Mouse (Mus musculus): Measurements from ENCODE around the gene Gm5936.
"Not testable (repeated sequence)": the region's sequence is repeated elsewhere in the genome, so short reads cannot be mapped to it uniquely, and the experiment has no call there.

DNA sequence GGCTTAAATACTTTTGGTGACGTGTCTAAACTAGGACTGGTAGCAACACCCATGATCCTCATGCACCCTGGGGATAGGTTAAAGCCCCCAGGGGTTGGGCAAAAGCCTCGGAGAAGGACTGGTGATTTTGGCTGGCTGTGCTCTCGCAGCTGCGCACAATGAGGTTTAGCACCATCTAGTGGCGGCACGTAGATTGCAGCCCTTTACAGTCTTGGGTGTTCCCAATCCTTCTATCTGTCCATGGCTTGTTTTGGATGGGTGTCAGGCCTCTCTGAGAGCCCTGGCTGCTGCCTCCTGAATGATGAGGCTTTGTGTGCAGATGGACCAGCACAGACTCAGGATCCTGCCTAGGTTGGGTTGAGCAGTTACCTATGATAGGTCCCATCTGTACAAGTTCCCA lies 43.1 kb downstream of the Gm5936 start:
- TF ChIP-seq POLR2A (IDR thresholded peaks at IDR 0.05; ENCODE audit: borderline replicate concordance, control insufficient read depth, low read depth, low read length); CTCF (IDR thresholded peaks at IDR 0.05; ENCODE audit: control insufficient read depth, insufficient read depth, low read length): not testable (repeated sequence)

Data from bone marrow, adult 2 months (tissue).